Mouse (Mus musculus) left cerebral cortex, postnatal 4 days (tissue): ENCODE results near the gene Samd4. TPM values are rescaled to one million over a fixed set of nuclear protein-coding genes. Genes with fewer than 3 reads are reported as not detected.

Source experiments
- DNase-seq: peaks from one replicate; pipeline ENCODE4 v3.0.0-alpha.2; 2022
- intact Hi-C: fragments of 180-260 bp; cut with DNase I; formaldehyde crosslinking; loops from one replicate; pipeline ENCODE4 v1.15.1; 2025
- total RNA-seq, 2 experiments: library from RNA; stranded (reverse); gene quantifications; 2 replicates each; pipeline ENCODE4 v1.2.3; 2021

Gene Samd4
- total RNA-seq, 2 experiments from 2014 or later = 12.2 to 13.4 TPM

DNA sequence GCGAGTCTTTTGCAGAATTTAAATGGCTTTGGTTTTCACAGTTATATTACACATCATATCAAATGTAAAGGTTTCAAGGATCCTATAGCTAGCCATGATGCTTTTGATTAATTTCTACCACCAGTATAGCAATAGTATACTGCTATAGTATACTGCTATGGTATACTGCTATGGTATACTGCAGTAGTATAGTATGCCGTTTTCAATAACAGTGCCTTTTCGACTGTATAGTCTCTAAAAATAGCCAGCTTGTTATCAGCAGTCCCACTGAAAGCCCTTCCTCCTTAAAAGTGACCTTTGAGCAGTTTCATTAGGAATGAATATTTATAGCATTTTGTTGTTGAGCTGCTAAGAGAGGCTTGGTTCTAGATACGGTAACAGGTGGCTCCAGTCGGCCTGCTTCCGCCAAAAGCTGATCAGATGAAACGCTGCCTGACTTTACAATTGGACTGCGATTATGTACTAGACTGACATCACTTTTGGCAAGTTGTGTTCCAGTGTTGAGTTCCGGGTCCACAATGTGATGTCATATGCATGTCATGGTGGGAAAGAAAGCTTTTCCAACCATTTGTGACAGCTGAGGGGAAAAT lies 19.9 kb downstream of the Samd4 start:
- intact Hi-C loops = no loop called here
- DNase-seq = no peak

DNA sequence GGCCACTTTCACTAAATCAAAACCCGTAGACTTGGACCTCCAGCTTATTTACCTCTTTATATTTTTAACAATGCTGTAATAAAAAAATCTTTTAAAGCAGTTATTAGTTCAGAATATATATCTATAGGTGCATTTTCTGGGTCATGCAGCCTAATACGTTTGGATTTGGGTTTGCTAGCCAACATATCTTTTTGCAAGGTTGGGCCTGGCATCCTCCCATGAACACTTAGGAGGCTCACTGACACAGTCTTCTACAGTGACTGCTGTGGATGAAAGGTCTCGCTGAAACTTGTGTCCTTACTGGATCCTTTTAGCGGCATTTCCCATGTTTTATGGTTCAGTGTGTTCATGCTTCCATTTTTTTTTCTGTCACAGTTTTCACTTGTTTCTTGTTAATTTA lies 21.6 kb downstream of the Samd4 start:
- intact Hi-C loops = no loop called here
- no peak for DNase-seq

DNA sequence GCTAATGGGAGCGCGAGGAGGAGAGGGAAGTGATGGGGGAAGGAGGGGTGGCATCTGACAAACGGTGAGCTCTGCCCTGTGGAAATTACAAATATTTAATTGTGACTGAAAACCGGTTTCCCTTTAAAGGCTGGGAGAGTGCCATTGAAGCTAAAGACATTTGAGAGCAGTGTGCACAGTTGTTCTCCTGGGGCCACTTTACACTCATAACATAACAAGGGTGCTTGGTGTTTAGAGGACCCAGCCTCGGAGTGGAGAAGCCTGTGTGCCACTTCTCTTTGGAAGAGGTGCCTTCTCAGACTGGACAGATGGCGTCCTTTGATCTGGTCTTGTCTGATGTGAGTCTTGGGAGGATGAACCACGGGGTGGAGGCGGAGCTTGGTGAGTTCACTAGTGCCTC lies 26.2 kb downstream of the Samd4 start:
- DNase-seq = no peak
- intact Hi-C loops = no loop called here

DNA sequence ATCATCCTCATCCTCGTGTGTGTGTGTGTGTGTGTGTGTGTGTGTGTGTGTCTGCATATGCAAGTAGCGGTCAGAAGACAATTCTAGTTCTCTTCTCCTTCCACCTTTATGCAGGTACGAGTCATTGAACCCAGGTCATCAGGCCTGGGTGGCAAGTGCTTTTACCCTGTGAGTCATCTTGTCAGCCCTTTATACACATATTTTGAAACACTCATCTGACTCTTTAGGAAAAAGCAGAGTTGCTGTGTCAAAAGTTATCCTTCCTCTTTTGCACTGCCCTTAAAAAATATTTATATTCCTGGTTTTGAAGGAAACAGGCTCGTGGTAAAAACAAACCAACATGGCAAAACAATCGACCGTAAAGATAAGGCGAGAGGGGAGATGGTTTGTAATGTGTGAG lies 29.8 kb downstream of the Samd4 start:
- no peak for DNase-seq
- intact Hi-C loops = no loop called here

DNA sequence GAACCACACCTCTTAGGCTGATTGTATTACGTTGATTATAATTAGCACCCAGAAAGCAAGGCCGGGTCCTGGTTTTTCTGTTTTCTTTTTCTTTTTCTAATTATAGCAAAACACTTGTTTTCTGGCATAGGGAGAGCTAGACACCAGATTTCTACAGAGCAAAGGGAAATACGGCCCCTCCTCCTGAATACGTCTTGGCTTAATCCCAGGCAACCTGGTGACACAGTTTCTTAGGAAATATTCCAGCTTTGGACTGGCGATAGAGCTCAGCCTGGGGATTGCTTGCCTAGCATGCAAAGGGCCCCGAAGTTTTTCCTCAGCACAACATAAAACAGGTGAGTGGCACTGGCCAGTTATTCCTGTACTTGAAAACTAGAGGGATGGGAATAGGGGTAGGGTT lies 31.7 kb downstream of the Samd4 start:
- intact Hi-C loops = no loop called here
- DNase-seq = peak; percentile 26

DNA sequence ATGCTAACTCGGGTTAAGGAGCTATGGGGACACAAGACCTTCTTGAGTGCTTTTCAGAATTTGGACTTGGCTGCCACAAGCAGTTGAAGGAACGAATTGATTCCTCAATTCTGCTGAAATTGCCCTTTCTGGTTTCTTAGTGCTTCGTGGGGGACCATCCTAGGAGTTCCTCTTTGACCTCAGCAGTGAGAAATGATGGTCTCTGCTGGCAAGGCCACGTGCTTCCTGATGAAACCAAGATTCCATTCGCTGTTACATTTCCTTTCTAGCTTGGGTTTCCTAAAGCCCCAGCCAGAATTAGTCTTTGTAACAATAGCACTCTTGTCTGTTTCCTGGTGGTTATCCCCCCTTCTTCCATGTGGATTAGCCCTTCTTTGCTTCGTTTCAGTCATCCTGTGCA lies 32.9 kb downstream of the Samd4 start:
- no peak for DNase-seq
- intact Hi-C loops = no loop called here

DNA sequence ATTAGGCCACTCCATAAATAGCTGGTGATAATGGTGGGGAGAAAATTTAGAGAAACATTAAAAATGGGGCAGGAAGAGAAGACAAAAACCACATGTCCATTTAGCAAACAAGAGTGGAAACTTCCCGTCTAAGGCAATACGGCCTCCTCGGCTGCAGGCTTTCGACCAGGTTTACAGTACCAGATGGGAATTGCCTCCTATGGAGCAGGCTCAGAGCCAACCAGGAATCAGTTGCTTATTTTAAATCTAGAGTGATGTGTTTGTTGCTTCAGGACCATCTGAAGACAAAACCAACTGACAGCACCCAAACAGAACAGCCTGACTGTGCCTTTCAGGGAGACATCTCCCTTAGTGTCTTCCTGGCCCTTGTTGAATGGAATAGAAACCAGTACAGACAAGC lies 33.9 kb downstream of the Samd4 start:
- intact Hi-C loops = no loop called here
- DNase-seq = peak; percentile 53

DNA sequence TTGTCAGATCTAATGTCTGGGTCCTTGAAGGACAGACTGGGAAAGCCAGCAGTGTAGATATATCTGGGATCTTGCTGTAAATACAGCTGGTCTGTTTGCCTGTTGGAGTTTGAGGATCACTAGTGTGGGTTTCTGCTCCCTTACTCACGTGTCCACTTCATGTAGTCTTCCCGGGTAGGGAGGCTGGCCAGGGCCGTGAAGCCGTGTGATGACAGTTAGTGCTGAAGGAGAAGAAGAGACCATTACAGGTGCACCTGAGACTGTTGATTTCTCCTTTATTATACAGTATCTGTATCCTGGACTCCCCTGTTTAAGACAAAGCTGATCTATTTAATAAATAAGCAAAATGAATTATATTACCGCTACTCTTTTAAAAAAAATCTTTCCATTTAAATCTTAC lies 34.5 kb downstream of the Samd4 start:
- intact Hi-C loops = no loop called here
- DNase-seq = no peak

DNA sequence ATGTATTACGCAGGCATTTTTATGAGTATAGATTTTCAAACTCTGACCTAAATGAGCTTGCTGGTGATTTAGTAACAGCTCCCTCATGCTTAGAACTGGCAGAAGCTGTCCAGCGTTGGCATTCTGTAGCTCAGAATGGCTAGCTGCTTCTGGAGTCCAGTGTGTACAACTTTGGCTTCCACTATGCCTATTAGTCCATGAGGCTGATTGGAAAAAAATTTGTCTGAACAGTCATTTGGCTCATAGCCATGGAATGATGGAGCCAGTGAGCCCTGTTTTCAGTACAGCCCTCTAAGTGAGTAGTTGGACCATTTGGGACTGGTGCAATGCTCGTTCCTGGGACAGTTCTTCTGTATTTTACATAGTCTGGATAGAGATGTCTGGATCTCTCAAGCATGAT lies 34.9 kb downstream of the Samd4 start:
- no peak for DNase-seq
- intact Hi-C loops = no loop called here

DNA sequence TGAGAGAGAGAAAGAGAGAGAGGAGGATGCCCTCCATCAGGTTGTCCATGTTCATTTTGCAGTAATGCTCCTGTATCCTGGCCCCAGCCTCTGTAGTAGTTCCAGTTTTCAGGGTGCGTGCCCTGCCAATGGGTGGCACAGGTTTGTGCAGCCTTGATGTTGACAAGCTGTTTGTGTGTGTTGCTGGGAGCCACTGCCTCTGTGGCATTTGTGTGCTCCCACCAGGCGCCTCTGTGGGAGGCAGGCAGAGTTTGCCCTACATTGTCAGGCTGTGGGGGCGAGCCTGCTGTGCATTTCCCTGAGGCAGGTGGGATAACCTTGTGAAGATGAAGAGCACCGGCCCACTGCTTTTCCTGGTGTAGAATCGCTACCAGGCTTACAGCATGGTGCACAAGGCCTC lies 37.8 kb downstream of the Samd4 start:
- intact Hi-C loops = no loop called here
- no peak for DNase-seq

DNA sequence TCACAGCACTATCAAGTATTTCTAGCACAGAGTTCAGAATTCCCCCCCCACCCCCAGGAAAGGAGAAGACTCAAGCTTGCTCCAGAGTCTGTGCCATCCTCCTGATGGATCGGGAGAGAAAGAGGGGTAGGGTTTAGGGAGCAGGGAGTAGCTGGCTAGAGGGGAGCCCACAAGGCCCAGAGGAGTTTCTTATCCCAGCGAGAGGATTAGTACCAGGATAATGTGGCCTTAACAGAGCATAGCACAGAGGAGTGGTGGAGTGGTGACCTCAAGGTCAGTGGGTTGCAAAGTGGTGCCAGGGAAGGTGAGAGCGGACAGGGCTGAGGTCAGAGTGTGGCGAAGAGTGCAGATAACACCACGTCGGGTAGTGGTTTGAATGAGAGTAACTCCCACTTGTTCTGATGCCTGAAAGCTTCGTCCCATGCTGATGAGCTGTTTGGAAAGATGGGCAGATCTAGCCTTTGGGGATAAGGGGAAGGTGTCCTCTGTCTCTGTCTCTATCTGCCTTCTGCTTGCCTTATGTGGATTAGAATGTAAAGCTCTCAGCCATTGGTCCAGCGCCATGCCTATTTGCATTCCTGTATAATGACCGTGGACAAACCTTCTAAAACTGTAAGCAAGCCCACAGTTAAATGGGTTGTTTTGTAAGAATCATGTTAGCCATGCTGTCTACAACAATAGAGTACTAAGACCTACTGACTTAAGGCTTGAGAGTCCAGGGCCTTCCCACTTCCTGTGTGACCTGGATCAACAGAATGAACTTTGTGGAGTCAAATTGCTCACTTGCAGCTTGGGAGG lies 38.7 kb downstream of the Samd4 start:
- intact Hi-C loops = no loop called here
- no peak for DNase-seq

DNA sequence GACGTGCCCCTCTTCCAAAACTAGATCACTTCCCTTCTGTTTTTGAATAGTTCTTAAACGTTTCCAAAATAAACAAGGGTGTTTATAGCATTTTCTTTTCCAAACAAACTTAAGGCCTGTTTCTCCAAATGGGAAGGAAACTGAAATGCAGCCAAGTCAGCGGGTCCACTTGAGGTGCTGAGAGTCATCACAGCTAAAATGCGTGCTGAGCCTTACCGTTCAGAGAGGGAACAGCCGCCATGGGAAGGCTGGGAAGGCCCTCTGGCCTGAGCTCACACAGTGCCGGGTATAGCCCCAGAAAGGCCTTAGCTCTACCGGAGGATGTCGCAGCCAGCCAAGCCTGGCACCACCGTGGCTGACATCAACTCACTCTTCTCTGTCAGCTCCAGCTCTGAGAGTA lies 41.3 kb downstream of the Samd4 start:
- intact Hi-C loops = no loop called here
- DNase-seq = no peak

DNA sequence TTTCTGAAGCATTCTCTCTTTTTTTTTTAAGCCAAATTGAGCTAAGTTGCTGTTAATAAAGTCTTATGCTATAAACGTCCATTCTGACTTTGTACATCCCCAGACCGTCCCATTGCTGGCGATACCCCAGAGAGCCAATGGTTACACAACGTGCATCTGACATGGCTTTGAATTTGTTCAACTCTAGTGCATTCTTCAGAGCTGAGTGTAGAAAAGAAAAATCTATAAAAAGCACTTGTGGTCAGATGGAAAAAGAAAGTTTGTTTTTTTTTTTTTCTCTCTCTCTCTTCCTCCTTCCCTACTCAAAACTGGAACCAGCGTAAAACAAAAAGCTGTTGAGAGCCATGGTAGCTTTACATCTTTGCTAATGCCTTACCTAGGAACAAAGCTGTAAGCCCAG lies 41.8 kb downstream of the Samd4 start:
- no peak for DNase-seq
- intact Hi-C loops = no loop called here

DNA sequence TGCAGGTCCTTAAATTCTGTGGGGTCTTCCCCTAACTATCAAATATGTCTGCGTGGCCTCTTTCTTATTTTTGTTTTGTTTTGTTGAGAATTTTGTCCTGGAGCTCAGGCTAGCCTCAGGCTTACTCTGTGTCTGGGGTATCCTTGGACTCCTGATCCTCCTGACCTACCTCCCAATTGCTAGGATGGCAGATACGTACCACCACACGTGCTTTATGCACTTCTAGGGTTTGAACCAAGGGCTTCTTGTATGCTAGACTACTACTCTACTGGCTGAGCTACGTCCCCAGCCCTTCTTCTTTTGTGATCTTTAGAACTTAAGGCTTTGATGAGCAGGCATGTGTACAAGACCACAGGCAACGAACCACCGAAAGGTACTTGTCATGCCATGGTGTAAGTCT lies 45.9 kb downstream of the Samd4 start:
- DNase-seq = no peak
- intact Hi-C loops = no loop called here

DNA sequence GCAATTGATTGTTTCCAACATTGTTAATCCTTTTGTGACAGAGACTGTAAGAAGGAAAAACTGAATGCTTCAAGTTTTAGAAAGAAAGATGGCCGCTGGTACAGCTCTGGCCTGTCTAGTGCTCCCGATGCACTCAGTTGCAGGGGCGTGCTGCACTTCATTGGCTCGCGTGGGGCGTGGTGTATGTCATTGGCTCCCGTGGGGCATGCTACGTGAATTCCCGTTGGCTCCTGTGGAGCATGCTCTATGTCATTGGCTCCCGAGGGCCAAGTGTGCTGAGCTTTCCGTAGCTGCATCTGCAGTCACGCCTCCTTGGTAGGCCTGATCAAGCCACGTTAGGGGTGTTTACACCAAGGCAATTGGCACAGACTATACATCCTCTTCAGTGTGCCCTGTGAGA lies 49.5 kb downstream of the Samd4 start:
- intact Hi-C loops = no loop called here
- no peak for DNase-seq

DNA sequence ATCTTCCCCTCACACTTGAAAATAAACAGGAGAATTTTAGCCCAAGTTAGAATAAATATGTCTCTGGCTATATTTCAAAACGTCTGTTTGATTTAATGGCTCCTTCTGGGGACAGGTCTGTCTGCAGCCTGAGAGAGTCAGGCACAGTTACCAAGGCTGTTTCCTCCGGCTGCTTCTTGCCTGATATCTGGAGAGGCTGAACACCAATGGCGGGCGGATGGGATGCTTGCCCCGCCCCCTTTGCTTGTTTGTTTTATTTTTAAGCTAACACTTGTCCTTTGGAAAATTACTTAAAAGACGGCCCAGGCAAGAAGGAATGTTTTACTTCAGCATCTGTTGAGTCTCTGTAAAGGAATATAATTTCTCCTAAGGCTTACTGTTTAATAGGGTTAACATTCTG lies 50.1 kb downstream of the Samd4 start:
- no peak for DNase-seq
- intact Hi-C loops = no loop called here

DNA sequence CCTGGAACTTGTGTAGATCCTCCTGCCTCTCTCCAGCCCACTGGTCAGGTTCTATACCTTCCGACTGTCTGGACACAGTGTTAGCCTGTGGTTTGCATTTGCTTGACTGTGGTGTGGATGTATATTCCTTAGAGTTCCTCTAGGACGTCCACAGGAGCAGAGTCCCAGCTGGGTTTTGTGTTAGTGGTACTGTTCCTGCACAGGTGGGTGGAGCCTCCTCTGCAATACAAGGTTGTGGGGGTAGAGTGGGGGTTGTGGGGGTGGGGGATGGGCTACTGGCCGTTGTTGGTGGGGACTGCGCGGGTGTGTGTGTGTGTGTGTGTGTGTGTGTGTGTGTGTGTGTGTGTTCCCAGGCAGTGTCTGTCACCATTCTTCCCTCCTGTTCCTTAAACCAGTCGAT lies 58.4 kb downstream of the Samd4 start:
- intact Hi-C loops = no loop called here

DNA sequence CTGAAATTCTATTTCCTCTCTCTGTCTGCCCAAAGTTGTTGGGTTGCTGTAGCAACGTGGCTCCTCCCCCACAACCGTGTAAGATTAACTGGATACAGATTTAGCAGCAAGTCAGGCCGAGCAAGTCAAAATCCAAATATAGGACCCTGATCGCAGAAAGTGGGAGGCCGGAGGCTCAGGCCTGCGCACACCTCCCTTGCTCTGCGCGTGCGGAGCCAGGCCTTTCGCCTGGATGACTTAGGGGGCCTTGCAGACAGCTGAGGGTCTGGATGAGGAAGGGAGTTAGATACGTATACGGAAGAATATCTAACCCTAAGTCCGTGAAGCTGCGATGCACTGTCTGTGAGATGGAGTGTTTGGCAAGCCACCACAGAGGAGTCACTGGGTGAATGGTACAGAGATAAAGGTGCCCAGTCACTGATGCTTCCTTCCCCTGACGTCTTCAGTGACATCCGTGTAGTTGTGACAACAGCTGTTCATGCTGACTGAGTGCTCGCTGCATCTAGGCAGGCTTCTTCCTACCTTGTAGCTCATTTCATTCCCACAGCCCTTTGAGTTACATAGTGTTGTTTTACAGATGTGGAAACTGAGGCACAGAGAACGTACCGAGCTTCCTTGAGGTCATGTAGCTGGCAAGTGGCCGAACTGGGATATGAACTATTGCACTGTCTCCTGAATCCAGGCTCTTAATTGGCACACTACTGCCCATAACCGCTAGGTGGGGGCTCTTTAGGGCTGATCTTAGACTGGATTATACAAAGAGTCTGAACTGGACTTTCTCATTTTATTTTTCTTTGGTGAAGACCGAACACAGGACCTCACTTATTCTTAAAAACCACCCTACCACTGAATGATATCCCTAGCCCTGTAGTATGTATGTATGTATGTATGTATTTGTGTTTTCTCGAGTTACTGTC lies 59.5 kb downstream of the Samd4 start:
- DNase-seq = peak; percentile 37
- intact Hi-C loops = no loop called here

More for the DNA sequence above, 58.4 kb downstream of the Samd4 start:
- DNase-seq = no peak

DNA sequence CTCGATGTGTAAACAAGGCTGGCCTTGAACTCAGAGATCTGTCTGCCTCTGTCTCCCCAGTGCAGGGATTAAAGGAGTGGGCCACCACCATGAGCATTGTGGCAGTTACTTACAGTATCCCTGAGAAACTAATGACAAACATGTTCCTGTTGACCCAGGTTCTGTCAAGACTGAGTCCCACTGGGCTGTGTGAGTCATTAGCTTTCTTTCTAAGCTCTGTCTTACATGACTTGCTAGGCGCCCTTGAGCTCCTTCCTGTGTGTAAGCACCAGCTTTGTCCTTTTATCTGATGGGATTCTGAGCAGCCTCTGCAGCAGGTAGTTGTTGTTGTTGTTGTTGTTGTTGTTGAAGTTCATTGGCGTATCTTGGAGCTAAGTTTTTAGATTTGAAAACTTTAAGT lies 61.8 kb downstream of the Samd4 start:
- DNase-seq = no peak
- intact Hi-C loops = no loop called here

DNA sequence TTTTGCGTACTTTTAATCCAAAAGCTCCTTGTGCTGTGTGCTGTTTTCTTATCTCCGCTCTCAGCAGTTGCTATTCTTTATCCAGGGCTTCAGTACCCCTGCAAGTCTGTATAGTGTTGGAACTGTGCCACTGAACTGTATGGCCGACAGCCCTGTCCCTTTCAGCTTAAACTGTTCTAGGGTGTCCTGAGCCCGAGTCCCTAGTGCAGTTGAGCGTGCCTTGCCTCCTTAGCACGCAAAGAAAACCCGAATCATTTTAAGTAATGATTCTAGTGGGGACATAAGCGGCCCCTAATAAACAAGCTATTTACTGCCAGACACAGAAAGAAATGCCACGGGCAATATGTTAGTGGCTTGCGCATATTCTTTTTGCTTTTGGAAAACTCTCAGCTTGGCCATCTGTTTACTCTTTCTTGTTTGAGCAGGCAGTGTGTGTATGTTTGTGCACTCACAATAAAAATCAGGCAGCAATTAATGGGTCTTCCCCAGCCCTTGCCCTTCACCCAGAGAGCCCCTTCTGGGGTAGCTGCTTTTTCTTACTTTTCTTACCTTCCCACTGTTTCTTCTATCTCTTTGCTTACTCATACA lies 63.3 kb downstream of the Samd4 start:
- intact Hi-C loops = no loop called here
- DNase-seq = no peak

DNA sequence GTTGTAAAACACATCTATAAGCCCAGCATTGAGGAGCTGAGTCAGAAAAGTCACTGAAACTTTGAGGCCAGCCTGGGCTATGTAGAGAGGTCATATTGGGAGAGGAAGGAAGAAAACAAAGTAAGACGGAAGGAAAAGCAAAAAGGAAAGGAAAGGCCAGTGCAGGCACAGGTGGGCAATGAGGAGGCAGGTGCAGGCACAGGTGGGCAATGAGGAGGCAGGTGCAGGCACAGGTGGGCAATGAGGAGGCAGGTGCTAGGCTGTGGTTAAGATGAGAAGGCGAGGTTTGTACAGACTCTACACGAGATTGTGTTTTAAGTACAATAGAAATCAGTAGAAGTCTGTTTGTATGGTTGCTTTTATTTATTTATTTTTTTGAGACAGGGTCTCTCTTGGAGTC lies 65.0 kb downstream of the Samd4 start:
- no peak for DNase-seq
- intact Hi-C loops = no loop called here
